Mouse (Mus musculus) cerebellum, adult 11-12 months (tissue): ENCODE results near the gene Baz2a.

Source experiments
- DNase-seq: peaks from one replicate; pipeline ENCODE4 v3.0.0; 2022

The Baz2a gene

DNA sequence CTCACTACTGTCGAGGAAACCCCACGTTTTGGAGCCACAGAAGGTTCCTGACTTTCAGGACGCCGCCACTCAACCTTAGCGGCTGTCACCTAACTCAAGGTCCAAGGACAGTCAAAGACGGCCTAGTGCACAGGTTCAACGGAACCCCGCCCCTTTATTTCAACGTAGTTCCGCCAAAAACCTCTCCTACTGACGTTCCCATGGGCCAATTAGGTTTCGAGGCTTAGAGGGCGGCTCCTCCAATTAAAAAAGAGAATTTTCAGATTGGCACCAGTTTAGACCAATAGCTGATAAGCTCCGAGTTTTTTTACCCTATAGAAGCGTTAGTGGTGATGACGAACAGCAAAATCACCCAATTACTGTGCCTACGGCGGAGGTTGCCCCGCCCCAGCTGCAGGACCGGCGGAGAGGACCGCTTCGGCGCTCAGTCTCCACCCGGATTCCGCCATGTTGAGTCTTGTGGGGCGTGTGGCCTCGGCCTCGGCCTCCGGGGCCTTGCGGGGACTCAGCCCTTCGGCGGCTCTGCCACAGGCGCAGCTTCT lies 8.4 kb upstream of the Baz2a start, which contains the start of gene Atp5b:
Gene Atp5b, plus strand, starts transcription at position 394 of the 542 bp plus-strand sequence.
- DNase-seq, result peak; percentile 98

DNA sequence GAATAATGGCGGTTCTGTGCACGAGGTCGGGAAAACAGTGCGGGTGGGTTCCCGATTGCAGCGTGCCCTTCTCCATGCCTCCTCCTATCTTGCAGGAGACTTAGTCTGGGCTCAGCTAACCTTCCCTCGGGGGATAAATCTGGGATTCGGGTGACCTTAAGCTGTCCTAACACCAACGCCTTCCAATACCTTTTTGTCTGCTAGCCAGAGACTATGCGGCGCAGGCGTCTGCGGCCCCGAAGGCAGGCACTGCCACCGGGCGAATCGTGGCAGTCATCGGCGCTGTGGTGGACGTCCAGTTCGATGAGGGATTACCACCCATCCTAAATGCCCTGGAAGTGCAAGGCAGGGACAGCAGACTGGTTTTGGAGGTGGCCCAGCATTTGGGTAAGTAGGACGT lies 7.7 kb upstream of the Baz2a start:
- DNase-seq, result peak; percentile 55

DNA sequence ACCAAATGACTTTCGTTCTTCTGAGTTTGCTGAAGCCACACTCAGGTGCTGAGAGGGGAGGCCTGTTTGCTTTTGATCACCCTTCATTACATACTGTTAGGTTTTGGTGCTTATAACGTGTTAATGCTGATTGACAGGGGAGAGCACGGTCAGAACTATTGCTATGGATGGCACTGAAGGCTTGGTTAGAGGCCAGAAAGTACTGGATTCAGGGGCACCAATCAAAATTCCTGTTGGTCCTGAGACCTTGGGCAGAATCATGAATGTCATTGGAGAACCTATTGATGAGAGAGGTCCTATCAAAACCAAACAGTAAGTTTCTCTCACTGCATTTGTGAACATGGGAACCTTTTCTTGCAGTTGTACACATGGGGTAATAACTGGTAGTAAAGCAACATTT lies 7.2 kb upstream of the Baz2a start:
- no peak for DNase-seq

DNA sequence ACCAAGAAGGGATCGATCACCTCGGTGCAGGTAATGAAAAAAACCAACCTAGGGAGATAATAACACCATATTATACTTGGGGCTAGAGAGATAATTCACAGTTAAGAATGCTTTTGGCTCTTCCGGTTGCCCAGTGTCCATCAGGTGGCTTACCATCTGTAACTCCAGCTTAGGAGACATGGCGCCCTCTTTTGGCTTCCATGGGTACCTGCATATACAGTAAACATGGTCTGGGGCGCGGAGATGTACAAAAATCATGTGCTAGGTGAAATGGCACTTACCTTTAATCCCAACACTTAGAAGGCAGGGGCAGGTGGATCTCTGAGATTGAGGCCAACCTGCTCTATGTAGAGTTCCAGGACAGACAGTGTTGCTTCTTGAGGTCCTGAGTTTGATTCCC lies 5.0 kb upstream of the Baz2a start:
- DNase-seq, result peak; percentile 39

DNA sequence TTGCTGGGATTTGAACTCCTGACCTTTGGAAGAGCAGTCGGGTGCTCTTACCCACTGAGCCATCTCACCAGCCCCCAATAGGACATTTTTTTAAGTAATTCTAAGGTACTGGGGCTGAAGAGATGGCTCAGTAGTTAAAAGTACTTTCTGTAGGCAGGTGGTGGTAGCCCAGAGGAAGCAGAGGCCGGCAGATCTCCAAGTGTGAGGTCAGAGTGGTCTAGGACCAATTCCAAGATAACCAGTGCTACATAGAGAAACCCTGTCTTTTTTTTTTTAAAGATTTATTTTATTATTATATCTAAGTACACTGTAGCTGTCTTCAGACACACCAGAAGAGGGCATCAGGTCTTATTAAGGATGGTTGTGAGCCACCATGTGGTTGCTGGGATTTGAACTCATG lies 4.2 kb upstream of the Baz2a start:
- peak; percentile 52 for DNase-seq

DNA sequence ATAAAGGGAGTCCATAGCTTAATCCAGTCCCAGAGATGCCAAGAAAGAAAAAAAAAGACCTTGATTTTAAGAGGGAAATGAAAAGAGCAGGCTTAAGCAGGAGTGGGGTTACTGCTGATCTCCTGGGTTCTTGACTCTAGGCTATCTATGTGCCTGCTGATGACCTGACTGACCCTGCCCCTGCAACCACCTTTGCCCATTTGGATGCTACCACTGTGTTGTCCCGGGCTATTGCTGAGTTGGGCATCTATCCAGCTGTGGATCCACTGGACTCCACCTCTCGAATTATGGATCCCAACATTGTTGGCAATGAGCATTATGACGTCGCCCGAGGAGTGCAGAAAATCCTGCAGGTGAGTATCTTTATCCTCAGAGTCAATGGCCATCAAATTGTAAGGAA lies 3.2 kb upstream of the Baz2a start:
- DNase-seq, result peak; percentile 40

DNA sequence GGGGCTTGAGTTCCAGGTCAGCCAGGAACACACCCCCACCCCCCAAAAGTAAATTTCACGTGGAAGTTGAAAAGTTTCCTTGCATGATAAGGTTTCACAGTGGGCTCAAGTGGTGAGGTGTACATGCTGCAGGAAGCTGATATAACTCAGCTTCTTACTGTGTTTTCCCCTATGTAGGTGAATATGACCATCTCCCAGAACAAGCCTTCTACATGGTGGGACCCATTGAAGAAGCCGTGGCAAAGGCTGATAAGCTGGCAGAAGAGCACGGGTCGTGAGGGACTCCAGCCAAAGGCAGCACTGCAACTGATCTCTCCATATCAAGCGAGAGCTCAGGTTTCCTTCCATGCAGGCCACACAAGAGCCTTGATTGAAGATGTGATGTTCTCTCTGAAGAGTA lies 1.5 kb upstream of the Baz2a start:
- no peak for DNase-seq

DNA sequence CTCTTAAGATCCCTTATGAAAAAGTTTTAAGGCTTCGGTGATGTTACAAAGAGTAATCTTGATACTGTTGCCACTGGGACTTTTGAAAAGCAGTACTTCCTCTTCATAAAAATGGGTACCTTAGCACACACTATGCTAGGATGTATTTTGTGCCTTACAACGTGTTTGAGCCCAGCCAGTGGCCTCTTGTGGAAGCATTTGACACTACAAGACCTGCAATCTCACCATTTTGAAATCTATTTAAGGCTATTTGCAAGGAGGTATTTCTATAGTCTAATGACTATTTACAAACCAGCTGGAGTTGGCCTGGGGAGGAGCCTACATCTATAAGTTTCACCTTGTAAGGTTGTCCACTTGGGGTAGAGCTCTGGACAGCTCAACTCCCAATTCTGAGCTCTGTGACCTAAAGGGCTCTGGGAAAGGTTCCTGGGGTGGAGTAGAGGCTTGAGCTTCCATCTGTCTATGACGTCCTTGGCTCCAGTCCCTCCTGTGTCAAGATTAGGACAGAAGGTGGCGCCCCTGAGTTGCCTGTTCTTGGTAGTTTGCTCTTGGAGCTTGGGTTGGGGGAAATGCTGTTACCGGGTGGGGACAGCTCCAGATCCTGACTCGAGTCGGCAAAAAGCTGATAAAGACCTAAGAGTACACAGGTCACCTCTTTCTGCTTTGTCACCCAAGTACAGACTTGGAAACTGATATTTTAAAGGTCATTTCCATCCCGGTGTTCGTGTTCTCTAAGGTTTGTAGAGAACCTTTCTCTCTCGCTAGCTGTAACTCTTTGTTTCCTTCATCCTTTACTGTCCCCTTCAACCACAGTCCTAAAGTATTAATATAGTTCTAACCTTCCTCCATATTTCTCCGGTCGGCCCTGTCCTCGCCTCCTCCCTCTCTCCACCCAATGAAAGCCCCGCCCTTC lies 470 bp upstream of the Baz2a start:
- peak; percentile 89 for DNase-seq

DNA sequence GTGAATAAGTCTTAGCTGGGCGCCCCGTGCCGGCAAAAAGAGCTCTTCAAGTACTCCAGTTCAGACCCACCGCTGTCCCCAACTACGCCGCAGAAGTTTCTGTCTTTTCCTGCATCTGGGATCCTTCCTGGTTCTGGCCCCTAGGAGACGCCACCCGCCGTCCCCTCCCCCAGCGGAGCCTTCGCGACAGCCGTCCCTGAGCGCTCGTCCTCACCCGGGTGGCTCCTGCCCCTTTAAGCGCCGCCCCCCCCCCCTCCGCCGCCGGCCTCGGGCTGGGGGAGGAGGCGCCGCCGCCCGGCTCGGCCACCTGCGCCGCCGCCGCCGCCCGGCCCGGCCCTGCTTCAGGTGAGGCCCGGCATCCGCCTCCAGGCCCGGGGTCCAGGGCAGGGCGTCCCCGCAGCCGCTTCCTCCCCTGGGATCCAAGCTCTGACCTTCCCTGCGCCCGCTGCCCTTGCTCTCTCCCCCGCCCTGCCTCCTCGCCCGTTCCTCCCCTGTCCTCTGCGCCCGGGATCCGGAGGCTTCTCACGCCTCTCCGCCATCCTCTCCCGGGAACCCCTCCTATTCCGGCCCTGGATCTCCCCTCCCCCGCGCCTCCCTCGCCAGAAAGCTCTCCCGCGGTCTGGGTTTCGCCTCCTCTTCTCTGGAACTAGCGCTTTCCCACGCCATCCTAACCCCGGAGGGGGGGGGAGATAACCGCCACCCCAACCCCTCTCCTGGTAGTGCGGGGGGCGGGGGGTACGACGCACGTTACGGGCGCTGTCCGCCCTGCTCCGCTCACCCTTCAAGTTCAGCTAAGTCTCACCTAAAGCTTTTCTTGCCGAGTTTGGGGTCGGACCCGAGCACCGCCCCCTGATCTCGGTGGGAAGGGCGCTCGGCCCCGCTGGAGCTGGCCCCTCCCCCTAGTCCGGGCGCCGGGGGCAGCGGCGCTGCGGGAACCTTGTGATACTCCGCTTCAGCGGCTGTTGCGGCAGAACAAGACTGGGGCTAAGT lies 1.4 kb downstream of the Baz2a start:
- DNase-seq, result peak; percentile 83

DNA sequence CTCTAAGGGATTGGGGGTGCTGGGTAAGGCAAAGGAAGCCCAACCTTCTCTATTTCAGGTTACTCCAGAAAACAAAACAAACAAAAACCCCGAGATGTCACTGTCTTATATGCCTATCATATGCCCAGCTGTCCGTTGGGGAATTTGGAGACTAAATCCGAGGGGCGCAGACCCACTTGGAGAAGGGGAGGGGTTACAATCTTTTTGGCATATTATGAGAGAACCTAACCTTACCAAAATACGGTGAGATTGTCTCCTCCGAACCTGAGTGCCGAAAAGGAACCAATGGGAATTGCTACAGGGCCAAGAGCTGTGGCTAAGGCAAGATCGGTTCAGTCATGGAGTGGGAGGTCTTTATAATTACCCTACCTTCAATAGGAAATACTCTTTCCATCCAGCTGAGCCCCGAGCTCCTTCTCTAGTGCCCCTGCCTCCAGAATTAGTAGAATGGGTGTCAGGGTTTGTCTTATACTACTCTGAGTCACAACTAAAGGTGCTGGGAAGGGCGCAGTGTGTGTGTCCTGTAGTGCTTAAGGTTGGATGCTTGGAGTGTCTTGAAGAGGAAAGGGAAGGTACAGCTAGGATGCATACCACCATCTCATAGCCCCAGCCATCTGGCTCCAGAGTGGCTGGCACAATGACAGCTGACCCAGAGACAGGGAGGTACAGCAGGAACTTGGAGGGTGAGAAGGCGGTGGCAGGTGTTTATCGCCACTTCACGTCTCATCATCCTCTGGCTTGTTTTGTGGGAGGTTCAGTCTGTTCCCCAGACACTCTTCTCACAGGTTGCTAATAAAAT lies 2.3 kb downstream of the Baz2a start:
- DNase-seq, result peak; percentile 73

DNA sequence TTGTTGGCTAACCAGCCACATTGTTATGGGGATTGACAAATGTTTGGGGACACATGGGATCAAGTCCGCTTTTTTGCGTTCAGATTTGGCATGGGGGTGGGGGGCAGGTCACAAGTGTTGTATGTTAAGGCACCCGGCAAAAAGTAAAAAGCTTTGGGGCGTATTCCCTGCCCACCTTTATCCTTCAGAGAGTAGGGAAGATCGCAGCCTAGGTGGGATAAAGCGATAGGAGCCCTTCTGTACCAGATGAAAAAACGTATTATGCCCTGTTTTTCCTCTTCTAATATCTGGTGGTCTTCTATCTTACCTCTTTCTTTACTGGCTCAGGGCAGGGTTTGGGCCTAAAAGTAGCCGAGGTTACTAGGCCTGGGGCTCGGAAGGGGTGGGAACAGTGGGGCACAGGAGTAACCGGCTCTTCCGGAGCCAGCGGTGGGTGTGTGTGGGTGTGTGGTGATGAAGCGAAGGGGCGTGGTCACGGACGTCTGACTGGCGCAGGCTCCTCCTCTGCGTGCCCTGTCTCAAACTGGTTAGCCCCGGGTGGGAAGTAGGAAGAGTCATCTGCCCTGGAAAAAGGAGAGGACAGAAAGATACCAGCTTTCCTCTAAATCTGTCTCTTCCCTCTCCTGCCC lies 3.1 kb downstream of the Baz2a start:
- peak; percentile 82 for DNase-seq

DNA sequence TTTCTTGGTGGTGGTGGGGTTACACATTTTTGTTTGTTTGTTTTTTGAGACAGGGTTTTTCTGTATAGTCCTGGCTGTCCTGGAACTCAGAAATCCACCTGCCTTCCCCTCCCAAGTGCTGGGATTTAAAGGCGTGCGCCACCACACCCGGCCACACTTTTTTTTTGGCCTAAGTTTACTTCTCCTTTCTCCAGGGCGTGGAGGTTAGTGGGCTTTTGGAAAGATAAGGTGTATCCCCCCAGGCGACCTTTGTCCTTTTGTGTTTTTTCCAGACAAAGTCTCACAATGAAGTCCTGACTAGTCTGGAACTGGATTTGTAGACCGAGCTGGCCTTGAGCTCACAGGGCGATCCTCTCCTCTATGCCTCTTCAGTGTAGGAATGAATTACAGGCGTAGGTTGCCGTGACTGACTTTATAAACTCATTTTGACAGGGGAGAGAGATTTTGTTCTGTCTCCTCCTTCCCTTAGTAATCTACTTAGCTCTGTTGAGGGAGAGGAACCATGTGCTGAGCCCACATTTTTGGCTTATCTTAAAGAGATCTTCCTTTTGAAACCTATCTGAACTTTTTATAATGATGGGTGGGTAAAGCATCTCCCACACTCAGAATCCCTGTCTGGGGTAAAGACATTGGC lies 3.7 kb downstream of the Baz2a start:
- no peak for DNase-seq

DNA sequence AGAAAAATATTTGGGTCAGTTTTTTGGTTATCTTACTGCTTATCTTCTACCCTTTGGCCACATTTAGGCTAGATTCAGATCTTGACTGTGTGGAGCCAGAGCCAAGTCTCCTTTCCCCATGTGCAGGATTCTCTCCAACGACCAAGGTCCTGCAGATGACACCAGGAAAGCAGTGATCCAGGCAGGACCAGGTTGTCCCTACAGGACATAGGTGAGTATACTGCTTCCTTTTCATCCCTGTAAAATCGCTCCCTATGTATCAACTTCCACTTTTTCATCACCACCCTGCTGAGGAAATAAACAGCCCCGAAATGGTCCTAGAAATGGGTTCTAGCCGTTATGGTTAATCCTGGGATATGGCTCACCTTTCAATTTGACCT lies 4.9 kb downstream of the Baz2a start:
- peak; percentile 31 for DNase-seq

DNA sequence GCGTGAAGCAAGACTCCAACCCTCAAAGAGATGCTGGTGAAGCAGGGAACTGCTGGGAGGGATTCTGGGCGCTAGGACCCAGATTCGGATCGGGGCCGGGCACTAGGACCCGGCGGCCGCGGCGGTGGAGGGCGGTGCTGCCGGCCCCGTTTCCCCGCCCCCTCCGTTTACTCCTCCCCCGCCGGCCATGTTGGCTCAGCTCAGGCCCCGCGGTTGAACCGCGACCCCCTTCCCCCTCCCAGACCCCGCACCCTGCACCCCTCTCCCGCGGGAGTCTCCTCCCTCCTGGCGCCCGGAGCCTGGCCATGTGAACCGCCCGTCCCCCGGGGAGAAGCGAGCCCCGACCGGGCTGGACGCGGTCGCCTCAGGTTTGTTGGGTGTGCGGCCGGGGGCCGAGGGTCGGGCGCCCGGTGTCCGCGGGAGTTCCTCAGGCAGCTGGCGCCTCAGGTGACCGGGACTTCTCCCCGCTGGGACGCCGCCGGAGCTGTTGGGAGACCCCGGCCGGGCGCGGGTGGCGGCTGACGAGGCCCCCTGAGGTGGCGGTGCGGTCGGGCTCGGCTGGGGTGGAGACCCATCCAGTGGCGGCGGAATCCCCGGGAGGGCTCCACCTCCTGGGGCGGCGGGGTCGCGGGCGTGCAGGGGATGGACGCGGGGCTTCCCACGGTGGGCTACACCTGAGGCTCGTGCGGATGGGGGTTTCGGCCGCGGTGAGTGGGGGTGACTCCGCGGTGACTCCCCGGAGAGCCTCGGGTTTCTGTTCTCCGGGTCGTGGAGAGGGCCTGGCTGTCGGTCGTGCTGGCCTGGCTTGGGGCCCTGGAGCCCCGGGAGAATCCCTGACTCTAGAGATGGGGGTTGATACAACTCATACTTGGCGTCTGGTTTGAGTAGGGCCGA lies 5.6 kb downstream of the Baz2a start:
- peak; percentile 75 for DNase-seq

DNA sequence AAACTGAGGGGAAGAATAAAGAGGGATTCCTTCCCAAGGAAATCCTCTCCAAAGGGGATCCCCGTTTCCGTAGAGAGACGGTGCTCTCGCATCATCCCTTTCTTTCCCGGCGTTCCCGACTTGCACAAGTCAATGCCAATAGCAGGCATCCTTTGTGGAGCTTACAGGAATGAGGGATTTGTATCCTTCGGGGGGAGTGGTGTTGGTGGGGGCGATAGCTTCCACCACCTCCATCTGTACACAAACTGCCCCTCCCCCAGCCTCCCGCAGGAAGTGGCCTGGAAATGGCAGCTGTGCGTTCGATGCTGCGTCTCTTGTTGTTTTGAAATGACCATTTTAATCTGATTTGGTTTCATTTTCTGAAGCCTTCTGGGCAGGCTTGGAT lies 6.2 kb downstream of the Baz2a start:
- DNase-seq, result peak; percentile 69

DNA sequence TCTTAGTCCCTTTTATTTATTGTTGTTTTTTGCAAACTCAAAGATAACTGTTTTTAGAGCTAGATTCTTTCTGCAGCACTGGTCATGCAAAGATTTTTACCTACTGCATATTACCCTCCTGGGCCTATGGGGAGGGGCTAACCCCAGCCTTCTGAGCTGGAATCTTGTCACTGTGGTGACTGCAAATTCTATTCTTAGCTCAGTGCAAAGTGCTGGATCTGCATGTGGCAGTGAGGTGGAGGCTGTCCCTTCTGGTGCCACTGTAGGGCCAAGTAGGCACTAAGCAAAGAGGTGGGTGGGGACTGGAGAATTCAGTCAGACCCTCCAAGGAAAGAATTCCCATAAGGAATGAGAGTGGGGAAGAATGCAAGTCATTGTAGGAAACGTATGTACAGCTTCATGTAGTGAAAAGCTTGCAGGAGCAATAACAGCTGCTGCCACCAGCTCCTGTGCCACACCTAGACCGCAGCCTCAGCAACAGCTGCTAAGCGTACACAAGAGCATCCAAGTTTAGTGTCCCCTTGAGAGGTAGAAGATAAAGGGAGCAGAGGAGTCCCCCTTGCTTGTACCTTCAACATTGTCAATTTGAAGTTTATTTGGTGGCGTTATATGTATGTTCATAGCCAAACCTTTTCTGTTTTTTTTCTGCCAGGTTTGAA lies 18.9 kb downstream of the Baz2a start:
- DNase-seq, result no peak

DNA sequence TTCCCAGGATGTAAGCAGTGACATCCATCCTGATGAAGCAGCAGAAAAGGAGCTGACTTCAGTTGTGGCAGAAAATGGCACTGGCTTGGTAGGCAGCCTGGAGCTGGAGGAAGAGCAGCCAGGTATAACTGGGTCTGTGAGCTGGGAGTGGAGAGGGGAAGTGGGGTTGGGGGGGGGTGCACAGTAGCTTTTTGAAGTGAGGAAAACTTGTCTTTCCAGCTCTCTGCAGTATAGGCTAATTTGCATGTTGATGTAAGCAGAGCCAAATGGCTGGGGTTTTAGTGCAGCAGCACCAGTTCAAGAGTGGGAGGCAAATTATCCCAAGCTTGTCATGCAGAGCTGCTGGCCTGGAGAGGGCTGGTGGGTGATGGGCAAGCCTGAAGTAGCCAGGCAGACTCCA lies 19.9 kb downstream of the Baz2a start:
- no peak for DNase-seq

DNA sequence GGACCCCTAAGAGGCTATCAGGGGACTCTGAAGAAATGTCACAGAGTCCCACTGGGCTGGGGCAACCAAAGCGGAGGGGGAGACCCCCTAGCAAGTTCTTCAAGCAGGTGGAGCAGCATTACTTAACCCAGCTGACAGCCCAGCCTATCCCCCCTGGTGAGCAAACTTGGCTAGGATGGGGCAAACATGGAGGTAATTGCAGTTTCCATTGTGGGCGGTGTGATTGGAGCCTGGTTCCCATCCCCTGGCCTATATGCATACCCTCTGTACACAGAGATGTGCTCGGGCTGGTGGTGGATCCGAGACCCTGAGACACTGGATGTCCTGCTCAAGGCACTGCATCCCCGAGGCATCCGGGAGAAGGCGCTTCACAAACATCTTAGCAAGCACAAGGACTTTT lies 32.5 kb downstream of the Baz2a start:
- DNase-seq, result no peak

DNA sequence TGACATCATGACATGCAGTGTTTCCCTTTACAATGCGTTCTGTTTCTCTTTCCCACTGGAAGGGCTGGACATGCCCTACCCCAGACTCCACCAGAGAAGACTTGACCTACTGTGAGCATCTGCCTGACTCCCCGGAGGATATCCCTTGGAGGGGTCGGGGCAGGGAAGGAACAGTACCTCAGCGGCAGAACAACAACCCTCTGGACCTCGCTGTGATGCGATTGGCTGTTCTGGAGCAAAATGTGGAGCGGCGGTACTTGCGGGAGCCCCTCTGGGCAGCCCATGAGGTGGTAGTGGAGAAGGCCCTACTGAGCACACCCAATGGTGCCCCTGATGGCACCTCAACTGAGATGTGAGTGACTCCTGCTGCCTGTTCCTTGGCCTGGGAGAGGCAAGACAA lies 33.5 kb downstream of the Baz2a start:
- DNase-seq, result no peak

DNA sequence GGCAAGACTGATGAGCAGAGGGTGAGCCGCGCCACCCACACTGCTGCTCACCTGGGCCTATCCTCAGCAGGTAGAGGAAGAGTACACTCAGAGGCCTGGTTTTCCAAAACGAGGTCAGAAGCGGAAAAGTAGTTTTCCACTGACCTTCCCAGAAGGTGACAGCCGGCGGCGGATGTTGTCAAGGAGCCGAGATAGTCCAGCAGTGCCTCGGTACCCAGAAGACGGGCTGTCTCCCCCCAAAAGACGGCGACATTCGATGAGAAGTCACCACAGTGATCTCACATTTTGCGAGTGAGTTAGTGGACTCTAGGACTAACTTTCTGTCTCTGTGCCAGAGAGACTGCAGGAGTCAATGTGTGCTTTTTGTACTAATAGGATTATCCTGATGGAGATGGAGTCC lies 34.6 kb downstream of the Baz2a start:
- DNase-seq, result no peak
